In genomic region chr4:135872589-135873391, GRCm38 (mm10) we compare ENCODE assay signal across 8 mouse cellular contexts. TPM values are rescaled to one million over a fixed set of nuclear protein-coding genes. Genes with fewer than 3 reads are reported as not detected.
A peak's percentile ranks its signal among the peaks of the same experiment; 100 is the strongest.
DNase-seq lines count a peak whose midpoint lies in the region; ATAC-seq and TF ChIP-seq lines count a peak whose summit lies in the region.

No protein-coding gene starts in this region.

- in situ Hi-C loops in ES-E14 (cut with MboI; ENCODE audit: low sequenced_read_pairs in 2 of 2, unreplicated experiment in 2 of 2) = no loop called here

- H3K27me3 ChIP-seq in kidney, adult 2 months (replicated peaks; ENCODE audit: control insufficient read depth, insufficient read depth, low read length) = no peaks in the 10 kb centered on the region
- H3K27me3 ChIP-seq in heart, embryonic 12.5 days (replicated peaks) = no peaks in the 10 kb centered on the region
- no peaks in the 10 kb centered on the region for H3K27me3 ChIP-seq in liver, embryonic 15.5 days

- peaks cover 14% of the 10 kb centered on the region; the same call in 1 of the 2 replicates for H3K36me3 ChIP-seq in kidney, adult 2 months (ENCODE audit: control insufficient read depth, insufficient read depth, low read length)
- peaks cover 9% of the 10 kb centered on the region for H3K36me3 ChIP-seq in ES-E14 (ENCODE audit: control insufficient read depth, insufficient read depth, low read length, poor library complexity, severe bottlenecking)
- peaks cover 24% of the 10 kb centered on the region for H3K36me3 ChIP-seq in heart, embryonic 12.5 days
- peaks cover 38% of the 10 kb centered on the region for H3K36me3 ChIP-seq in liver, embryonic 15.5 days (replicated peaks)

- H3K27ac ChIP-seq in kidney, adult 2 months (ENCODE audit: insufficient read depth, low read depth, low read length) = peak overlapping the region; percentile 98
- H3K27ac ChIP-seq in ES-E14 (ENCODE audit: insufficient read depth, low read depth, low read length, poor library complexity, severe bottlenecking) = peak overlapping the region; percentile 94
- peak overlapping the region; percentile 98 for H3K27ac ChIP-seq in heart, embryonic 12.5 days (ENCODE audit: poor library complexity, severe bottlenecking)
- peak overlapping the region; percentile 97 for H3K27ac ChIP-seq in liver, embryonic 15.5 days (replicated peaks)

- no peak for ATAC-seq in heart, embryonic 12.5 days (ENCODE audit: insufficient number of reproducible peaks, low FRiP score)
- ATAC-seq in liver, embryonic 15.5 days (ENCODE audit: insufficient read depth) = no peak
- no peak for ATAC-seq in megakaryocyte progenitor cell, adult 5-6 weeks (replicated peaks; ENCODE audit: poor library complexity)

- TF ChIP-seq CTCF in kidney, adult 2 months (conservative IDR thresholded peaks at IDR 0.05; ENCODE audit: insufficient read depth, insufficient read length, low read depth, low read length) = no peak

- H3K4me3 ChIP-seq in kidney, adult 2 months (ENCODE audit: insufficient read depth, low read depth, low read length) = peak overlapping the region; percentile 67
- peak overlapping the region; percentile 85 to 87 for H3K4me3 ChIP-seq in ES-E14 (ENCODE audit: insufficient read depth in 1 of 2, low read depth in 1 of 2, low read length in 2 of 2, poor library complexity in 1 of 2, severe bottlenecking in 1 of 2)
- H3K4me3 ChIP-seq in heart, embryonic 12.5 days = peak overlapping the region; percentile 87
- H3K4me3 ChIP-seq in liver, embryonic 15.5 days (replicated peaks) = peak overlapping the region; percentile 82

- peaks cover 32% of the 10 kb centered on the region for H3K4me1 ChIP-seq in kidney, adult 2 months (ENCODE audit: control insufficient read depth, insufficient read depth, low read length)
- H3K4me1 ChIP-seq in ES-E14 (ENCODE audit: control insufficient read depth in 2 of 2, insufficient read depth in 2 of 2, low read length in 2 of 2, poor library complexity in 1 of 2) = peaks cover 6 to 13% of the 10 kb centered on the region in 2 experiments; a peak in 3 of 4 replicates
- peaks cover 40% of the 10 kb centered on the region for H3K4me1 ChIP-seq in heart, embryonic 12.5 days (replicated peaks)
- peaks cover 63% of the 10 kb centered on the region for H3K4me1 ChIP-seq in liver, embryonic 15.5 days (replicated peaks)

- H3K9me3 ChIP-seq in ES-E14 (ENCODE audit: control insufficient read depth, insufficient read depth, low read depth, low read length) = no peaks in the 10 kb centered on the region
- no peaks in the 10 kb centered on the region for H3K9me3 ChIP-seq in heart, embryonic 12.5 days (replicated peaks)
- no peaks in the 10 kb centered on the region for H3K9me3 ChIP-seq in liver, embryonic 15.5 days (replicated peaks)

- DNase-seq in kidney, adult 2 months = peak; percentile 33
- no peak for DNase-seq in kidney, adult 8-10 months
- DNase-seq in ES-E14 (ENCODE audit: low read depth, low spot score) = no peak
- DNase-seq in gastrocnemius, postnatal 4 days (ENCODE audit: low spot score in 2 of 2) = no peak
- no peak for DNase-seq in cerebellum, adult 9-11 months

- H3K4me2 ChIP-seq in heart, embryonic 12.5 days = peak overlapping the region; percentile 96
- H3K4me2 ChIP-seq in liver, embryonic 15.5 days = peak overlapping the region; percentile 77

- WGBS in kidney, adult 2 months = 2% methylated on average over 17 of the region's 17 CpGs
- 10% methylated on average over 17 of the region's 17 CpGs for WGBS in heart, embryonic 12.5 days
- 7% methylated on average over 17 of the region's 17 CpGs for WGBS in liver, embryonic 15.5 days (ENCODE audit: insufficient replicate concordance)

- H3K9ac ChIP-seq in ES-E14 (ENCODE audit: insufficient read depth, low read depth, low read length, poor library complexity, severe bottlenecking) = peak overlapping the region; percentile 97
- H3K9ac ChIP-seq in heart, embryonic 12.5 days = peak overlapping the region; percentile 91
- H3K9ac ChIP-seq in liver, embryonic 15.5 days = peak overlapping the region; percentile 90

- TF ChIP-seq POLR2A in kidney, adult 2 months (IDR thresholded peaks at IDR 0.05; ENCODE audit: low read depth, low read length) = no peak

TF ChIP-seq in ES-E14, 5 proteins besides CTCF, POLR2A, EP300 and RAD21:
- TF ChIP-seq HCFC1 (IDR thresholded peaks at IDR 0.05; ENCODE audit: borderline replicate concordance, insufficient read depth, low read length) = no peak
- TF ChIP-seq CHD2 (IDR thresholded peaks at IDR 0.05; ENCODE audit: low read depth, low read length) = no peak
- TF ChIP-seq ZNF384 (IDR thresholded peaks at IDR 0.05; ENCODE audit: low read depth, low read length) = no peak
- TF ChIP-seq MAFK (IDR thresholded peaks at IDR 0.05; ENCODE audit: insufficient read depth, low read depth, low read length) = no peak
- TF ChIP-seq ZC3H11A (IDR thresholded peaks at IDR 0.05; ENCODE audit: borderline replicate concordance, low read depth, low read length) = no peak

RNA-seq across cellular contexts. Expression of gene Pnrc2, which starts 0.9 kb away (rescaled TPM):
- polyA plus RNA-seq in kidney, adult 2 months (2012; rRNA removed) = 17.7 and 23.3 TPM in 2 replicates
- 27.6 and 35.4 TPM in 2 replicates for total RNA-seq in ES-E14 (2012; rRNA removed)
- polyA plus RNA-seq in heart, embryonic 12.5 days (2016; fragmentation: Nextera tagmentation; extraction: Ambion mirVana) = 124 and 131 TPM in 2 replicates
- polyA plus RNA-seq in liver, embryonic 15.5 days (2015; fragmentation: Nextera tagmentation; extraction: Ambion mirVana) = 77.1 and 78.3 TPM in 2 replicates
- total RNA-seq in gastrocnemius, postnatal 4 days (2021) = 10 to 100 TPM; 76.6 to 91.3 TPM
- total RNA-seq in megakaryocyte progenitor cell, adult 5-6 weeks (2015) = 151 TPM in 2 replicates
- total RNA-seq in megakaryocyte progenitor cell, adult 5-6 weeks (2017) = 131 and 154 TPM in 2 replicates

RNA-seq across cellular contexts. Expression of gene Srsf10, which starts 17.2 kb away (rescaled TPM):
- polyA plus RNA-seq in kidney, adult 2 months (2012; rRNA removed) = 43.4 TPM in 2 replicates
- 167 and 178 TPM in 2 replicates for total RNA-seq in ES-E14 (2012; rRNA removed)
- polyA plus RNA-seq in heart, embryonic 12.5 days (2016; fragmentation: Nextera tagmentation; extraction: Ambion mirVana) = 178 and 189 TPM in 2 replicates
- 87.2 and 90.0 TPM in 2 replicates for polyA plus RNA-seq in liver, embryonic 15.5 days (2015; fragmentation: Nextera tagmentation; extraction: Ambion mirVana)
- 10 to 100 TPM; 61.0 to 86.0 TPM for total RNA-seq in gastrocnemius, postnatal 4 days (2021)
- total RNA-seq in megakaryocyte progenitor cell, adult 5-6 weeks (2015) = 195 and 208 TPM in 2 replicates
- 200 and 240 TPM in 2 replicates for total RNA-seq in megakaryocyte progenitor cell, adult 5-6 weeks (2017)

RNA-seq across cellular contexts. Expression of gene Cnr2, which starts 22.4 kb away (rescaled TPM):
- 2.7 and 4.1 TPM in 2 replicates for polyA plus RNA-seq in kidney, adult 2 months (2012; rRNA removed)
- total RNA-seq in ES-E14 (2012; rRNA removed) = 0.04 and 0.05 TPM in 2 replicates
- 0.46 and 0.70 TPM in 2 replicates for polyA plus RNA-seq in heart, embryonic 12.5 days (2016; fragmentation: Nextera tagmentation; extraction: Ambion mirVana)
- polyA plus RNA-seq in liver, embryonic 15.5 days (2015; fragmentation: Nextera tagmentation; extraction: Ambion mirVana) = 2.8 and 3.0 TPM in 2 replicates
- under 1 TPM; 0.65 to 0.78 TPM for total RNA-seq in gastrocnemius, postnatal 4 days (2021)
- total RNA-seq in megakaryocyte progenitor cell, adult 5-6 weeks (2015) = 6.5 and 7.0 TPM in 2 replicates
- total RNA-seq in megakaryocyte progenitor cell, adult 5-6 weeks (2017) = 5.2 and 6.7 TPM in 2 replicates

RNA-seq across cellular contexts. Expression of gene Fuca1, which starts 47.7 kb away (rescaled TPM):
- 161 and 226 TPM in 2 replicates for polyA plus RNA-seq in kidney, adult 2 months (2012; rRNA removed)
- total RNA-seq in ES-E14 (2012; rRNA removed) = 69.8 and 124 TPM in 2 replicates
- polyA plus RNA-seq in heart, embryonic 12.5 days (2016; fragmentation: Nextera tagmentation; extraction: Ambion mirVana) = 36.4 and 41.7 TPM in 2 replicates
- polyA plus RNA-seq in liver, embryonic 15.5 days (2015; fragmentation: Nextera tagmentation; extraction: Ambion mirVana) = 24.0 and 29.4 TPM in 2 replicates
- total RNA-seq in gastrocnemius, postnatal 4 days (2021) = 10 to 100 TPM; 46.6 to 46.7 TPM
- 27.9 and 39.3 TPM in 2 replicates for total RNA-seq in megakaryocyte progenitor cell, adult 5-6 weeks (2015)
- 122 and 139 TPM in 2 replicates for total RNA-seq in megakaryocyte progenitor cell, adult 5-6 weeks (2017)
